In genomic region chr5:103436039-103436944, GRCm38 (mm10) we compare ENCODE assay signal across 9 mouse cellular contexts. TPM values are rescaled to one million over a fixed set of nuclear protein-coding genes. Genes with fewer than 3 reads are reported as not detected.
DNase-seq lines count a peak whose midpoint lies in the region; ATAC-seq and TF ChIP-seq lines count a peak whose summit lies in the region.
"Had no signal": no experiment of that assay in that cellular context is flagged by ENCODE, and none has a peak within 500 bp of the region (broad histone marks: within the 10 kb centered on the region; RNA-seq: fewer than 3 reads in every experiment).

No protein-coding gene starts in this region.

- intact Hi-C loops in heart, postnatal 10 days (cut with DNase I): no loop called here

- H3K27ac ChIP-seq in embryonic facial prominence, embryonic 13.5 days: 0 out of 2 replicates have a peak overlapping the region, but pooled peaks have one; percentile 16
- no peak overlapping the region for H3K27ac ChIP-seq in limb, embryonic 14.5 days (replicated peaks; ENCODE audit: low read depth, low read length)
- H3K27ac ChIP-seq in midbrain, embryonic 15.5 days: no peak overlapping the region

- peaks cover 20% of the 10 kb centered on the region for H3K4me1 ChIP-seq in embryonic facial prominence, embryonic 13.5 days
- peaks cover 11% of the 10 kb centered on the region; the same call in 1 of the 2 replicates for H3K4me1 ChIP-seq in limb, embryonic 14.5 days (ENCODE audit: control insufficient read depth, insufficient read depth, low read length)
- peaks cover 7% of the 10 kb centered on the region for H3K4me1 ChIP-seq in midbrain, embryonic 15.5 days

- ATAC-seq in embryonic facial prominence, embryonic 13.5 days (ENCODE audit: insufficient number of reproducible peaks, insufficient read depth, low FRiP score, low TSS enrichment, low read depth): no peak
- no peak for ATAC-seq in limb, embryonic 14.5 days (ENCODE audit: low FRiP score, low read depth)
- ATAC-seq in midbrain, embryonic 15.5 days (replicated peaks): no peak

- peak overlapping the region; percentile 27 for H3K4me3 ChIP-seq in embryonic facial prominence, embryonic 13.5 days
- H3K4me3 ChIP-seq in limb, embryonic 14.5 days (replicated peaks; ENCODE audit: low read length): peak overlapping the region; percentile 21
- H3K4me3 ChIP-seq in midbrain, embryonic 15.5 days: peak overlapping the region; percentile 16; the same call in 1 of the 2 replicates
- H3K4me3 ChIP-seq: megakaryocyte, embryonic 14.5 days had no signal

- peak overlapping the region; percentile 58 for H3K4me2 ChIP-seq in embryonic facial prominence, embryonic 13.5 days
- H3K4me2 ChIP-seq in limb, embryonic 14.5 days (replicated peaks; ENCODE audit: low read depth, low read length, severe bottlenecking): peak overlapping the region; percentile 39
- peak overlapping the region; percentile 38 for H3K4me2 ChIP-seq in midbrain, embryonic 15.5 days

- TF ChIP-seq POLR2A in limb, embryonic 14.5 days (IDR thresholded peaks at IDR 0.05; ENCODE audit: borderline replicate concordance, extremely low read depth, insufficient read depth, insufficient read length): no peak

- H3K27me3 ChIP-seq in embryonic facial prominence, embryonic 13.5 days: no peaks in the 10 kb centered on the region
- H3K27me3 ChIP-seq in limb, embryonic 14.5 days (ENCODE audit: control insufficient read depth, insufficient read depth, low read length): no peaks in the 10 kb centered on the region
- no peaks in the 10 kb centered on the region for H3K27me3 ChIP-seq in midbrain, embryonic 15.5 days (replicated peaks)

- peak overlapping the region; percentile 46; the same call in 1 of the 2 replicates for H3K9ac ChIP-seq in embryonic facial prominence, embryonic 13.5 days
- H3K9ac ChIP-seq in limb, embryonic 14.5 days (ENCODE audit: low read depth, low read length, severe bottlenecking): peak overlapping the region; percentile 13; the same call in 1 of the 2 replicates
- no peak overlapping the region for H3K9ac ChIP-seq in midbrain, embryonic 15.5 days

- DNase-seq in R1 (ENCODE audit: low read depth, low spot score): peak; percentile 74
- peak; percentile 48 to 60 for DNase-seq in heart, postnatal 10 days
- no peak for DNase-seq in limb, embryonic 14.5 days (ENCODE audit: low spot score)
- DNase-seq in right cerebral cortex, postnatal 25 days: no peak
- DNase-seq in frontal cortex, postnatal 36 days (ENCODE audit: low spot score in 2 of 2): no peak
- no peak for DNase-seq in layer of hippocampus, adult 9-10 months (ENCODE audit: low spot score)

- WGBS in embryonic facial prominence, embryonic 13.5 days: 7% methylated on average over 19 of the region's 19 CpGs
- WGBS in limb, embryonic 14.5 days: 11% methylated on average over 19 of the region's 19 CpGs
- 15% methylated on average over 19 of the region's 19 CpGs for WGBS in midbrain, embryonic 15.5 days

- no peaks in the 10 kb centered on the region for H3K36me3 ChIP-seq in embryonic facial prominence, embryonic 13.5 days
- no peaks in the 10 kb centered on the region for H3K36me3 ChIP-seq in limb, embryonic 14.5 days (ENCODE audit: control insufficient read depth, insufficient read depth, low read length)
- no peaks in the 10 kb centered on the region for H3K36me3 ChIP-seq in midbrain, embryonic 15.5 days (replicated peaks)

- H3K9me3 ChIP-seq in embryonic facial prominence, embryonic 13.5 days: no peaks in the 10 kb centered on the region
- H3K9me3 ChIP-seq in limb, embryonic 14.5 days (ENCODE audit: control insufficient read depth, low read length): no peaks in the 10 kb centered on the region
- no peaks in the 10 kb centered on the region for H3K9me3 ChIP-seq in midbrain, embryonic 15.5 days
- H3K9me3 ChIP-seq: megakaryocyte, embryonic 14.5 days had no signal

RNA-seq across cellular contexts. Expression of gene Ptpn13, which starts 11.3 kb away (rescaled TPM):
- polyA plus RNA-seq in embryonic facial prominence, embryonic 13.5 days (2015; fragmentation: Nextera tagmentation; extraction: Ambion mirVana): 18.0 and 19.9 TPM in 2 replicates
- total RNA-seq in heart, postnatal 10 days (2021): 1 to 10 TPM; 9.8 TPM
- polyA plus RNA-seq in limb, embryonic 14.5 days (2012; rRNA removed): 22.2 and 25.8 TPM in 2 replicates
- 22.2 and 23.7 TPM in 2 replicates for polyA plus RNA-seq in limb, embryonic 14.5 days (2014; fragmentation: Nextera tagmentation; extraction: Ambion mirVana)
- polyA plus RNA-seq in midbrain, embryonic 15.5 days (2015; fragmentation: Nextera tagmentation; extraction: Ambion mirVana): 5.8 and 5.9 TPM in 2 replicates

Comparison
In these comparisons a context has a peak if more than half of its experiments do, and no peak if none do; other contexts are left out.
1. DNase-seq: peak in R1 (single experiment) and heart, postnatal 10 days (2 of 2); none in limb, embryonic 14.5 days (single experiment), right cerebral cortex, postnatal 25 days (single experiment), frontal cortex, postnatal 36 days (0 of 2) and layer of hippocampus, adult 9-10 months (single experiment).
2. Peak in every context shown above with its lines, with median percentiles within 50 percentile points of each other: H3K4me2 ChIP-seq and H3K4me3 ChIP-seq.